Mouse (Mus musculus) kidney, adult 2 months (tissue): Measurements from ENCODE around the gene Otulinl. TPM values are rescaled to one million over a fixed set of nuclear protein-coding genes. Genes with fewer than 3 reads are reported as not detected.

ENCODE experiments used
- DNase-seq: peaks from one replicate; pipeline ENCODE4 v3.0.0; 2021
- H3K27ac ChIP-seq: fragments of 200-500 bp; 2 replicates; pipeline ENCODE4 v1.5.1; 2012; ENCODE audit warnings: low read depth, low read length, control low read depth, inconsistent platforms; ENCODE audit not compliant: insufficient read depth
- H3K27me3 ChIP-seq: fragments of 200-500 bp; replicated peaks from 2 replicates; pipeline ENCODE4 v1.6.1; 2012; ENCODE audit warnings: mild to moderate bottlenecking, moderate library complexity, low read length, inconsistent platforms; ENCODE audit not compliant: control insufficient read depth, insufficient read depth
- H3K36me3 ChIP-seq: fragments of 200-500 bp; 2 replicates; pipeline ENCODE4 v1.6.1; 2012; ENCODE audit warnings: mild to moderate bottlenecking, moderate library complexity, low read length, inconsistent platforms; ENCODE audit not compliant: control insufficient read depth, insufficient read depth
- H3K4me1 ChIP-seq: fragments of 200-500 bp; 2 replicates; pipeline ENCODE4 v1.6.1; 2011; ENCODE audit warnings: low read length; ENCODE audit not compliant: control insufficient read depth, insufficient read depth
- H3K4me3 ChIP-seq: fragments of 200-500 bp; 2 replicates; pipeline ENCODE4 v1.5.1; 2011; ENCODE audit warnings: mild to moderate bottlenecking, low read depth, low read length, control low read depth; ENCODE audit not compliant: insufficient read depth
- CTCF ChIP-seq: fragments of 200-500 bp; conservative IDR thresholded peaks from 2 replicates; pipeline ENCODE4 v1.5.1; 2011; ENCODE audit warnings: low read depth, mild to moderate bottlenecking, control low read depth, low read length, moderate library complexity, mixed read lengths; ENCODE audit not compliant: insufficient read depth, insufficient read length
- POLR2A ChIP-seq: fragments of 200-500 bp; IDR thresholded peaks from one replicate; pipeline ENCODE4 v1.6.1; 2011; ENCODE audit warnings: low read depth, low read length, control low read depth
- WGBS: fragments of 180-500 bp; shearing (Covaris S2); methylation state at CpG from one replicate; pipeline ENCODE4 v1.1.7; 2018; 5-methylcytosine and 5-hydroxymethylcytosine counted together
- polyA plus RNA-seq: library from polyadenylated mRNA; depleted of rRNA; stranded (reverse); fragments of >200 nt; gene quantifications from 2 replicates; pipeline ENCODE4 v1.2.3, GENCODE M21; 2012

Gene Otulinl
- polyA plus RNA-seq, 1 experiment = 5.1 TPM

DNA sequence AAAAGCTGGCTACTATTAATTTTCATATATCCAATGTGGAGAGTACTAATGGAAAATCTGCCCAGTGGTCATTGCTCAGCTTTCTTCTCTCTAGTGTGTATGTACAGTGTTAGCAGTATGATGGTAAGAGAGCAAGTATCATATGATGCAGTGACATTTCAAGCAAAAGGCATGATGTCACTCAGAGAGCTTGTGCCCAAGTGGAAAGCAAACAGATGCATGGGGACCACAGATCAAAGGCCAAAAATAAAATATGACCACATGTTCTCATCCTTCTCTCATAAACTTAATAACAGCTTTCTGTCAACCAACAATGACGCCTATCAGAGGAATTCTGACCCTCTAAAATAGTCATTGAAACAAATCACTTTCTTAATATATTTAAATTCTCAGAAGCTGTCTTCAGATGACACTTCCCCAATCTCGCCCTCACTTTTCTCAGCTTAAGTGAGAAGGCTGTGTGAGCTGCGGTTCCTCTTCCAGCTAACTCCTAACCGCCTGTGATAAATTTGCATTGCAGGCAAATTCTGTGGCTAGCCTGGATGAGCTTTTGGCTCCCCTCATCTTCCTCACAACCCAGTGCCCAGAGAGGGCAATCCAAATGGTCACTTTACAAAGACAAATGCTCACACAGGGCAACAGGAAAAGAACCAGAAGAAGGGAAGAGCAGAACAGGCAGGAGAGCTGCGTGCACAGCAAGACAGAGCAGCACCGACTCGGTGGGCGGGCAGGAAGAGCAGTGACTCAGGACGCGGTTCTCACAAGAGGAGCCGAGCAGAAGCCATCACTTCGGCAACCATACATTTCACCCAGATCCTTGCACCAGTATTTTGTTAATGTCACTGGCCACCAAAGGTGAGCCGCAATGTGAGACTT, 56.1 kb downstream of the Otulinl start:
- Histone ChIP-seq H3K4me1 (peaks cover 37% of the 10 kb centered on the region), H3K36me3 (no peaks in the 10 kb centered on the region), H3K4me3 (no peak overlapping the region), H3K27me3 (no peaks in the 10 kb centered on the region), H3K27ac (peak overlapping the region; percentile 40)
- DNase-seq = peak; percentile 33
- WGBS = 82% methylated on average over 13 of the region's 13 CpGs
- TF ChIP-seq POLR2A (no peak), CTCF (no peak)

GRCm38 (mm10) chr15:27623286-27623685, 58.1 kb downstream of the Otulinl start:
- H3K36me3 ChIP-seq = no peaks in the 10 kb centered on the region; the same call in 1 of the 2 replicates
- no peak overlapping the region for H3K27ac ChIP-seq
- H3K4me1 ChIP-seq = peaks cover 29% of the 10 kb centered on the region
- TF ChIP-seq CTCF = no peak
- TF ChIP-seq POLR2A = no peak
- DNase-seq = no peak
- H3K27me3 ChIP-seq = no peaks in the 10 kb centered on the region
- no peak overlapping the region for H3K4me3 ChIP-seq
- WGBS = 81% methylated on average over 6 of the region's 6 CpGs

DNA sequence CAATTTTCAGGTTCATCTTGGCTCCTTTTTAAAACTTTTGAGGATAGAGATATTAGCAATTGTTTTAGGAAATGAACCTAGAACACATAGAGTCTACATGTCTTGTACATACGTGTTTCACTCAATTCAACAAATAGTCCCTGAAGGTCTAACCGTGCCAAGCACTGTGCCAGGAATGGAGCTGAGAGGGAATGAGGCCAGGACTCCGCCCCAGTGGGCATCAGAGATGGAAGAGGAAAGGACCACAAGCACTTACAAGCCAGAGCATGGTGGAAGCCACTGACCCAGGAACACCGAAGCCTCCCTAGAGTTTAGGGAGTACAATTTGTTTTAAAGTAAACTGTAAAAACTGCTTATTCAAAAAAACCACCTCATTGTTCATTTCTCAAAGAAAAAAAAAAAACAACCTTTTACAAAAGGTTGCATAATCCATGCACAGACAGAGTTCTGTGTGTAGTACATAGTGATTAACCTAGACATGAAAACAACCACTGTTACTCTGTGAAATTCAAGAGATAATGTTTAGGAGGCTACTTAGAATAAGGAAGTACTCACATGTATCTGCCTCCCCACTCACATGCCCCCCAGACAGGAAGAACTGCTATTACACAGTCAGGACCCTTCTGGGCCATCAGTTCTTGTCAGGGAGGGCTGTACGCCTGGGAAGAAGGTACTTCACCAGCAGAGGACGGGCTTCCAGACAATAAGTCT, 60.7 kb downstream of the Otulinl start:
- TF ChIP-seq POLR2A (no peak), CTCF (0 out of 2 replicates have a peak, but pooled peaks have one; percentile 7)
- Histone ChIP-seq H3K4me3 (no peak overlapping the region), H3K27me3 (no peaks in the 10 kb centered on the region), H3K4me1 (peaks cover 12% of the 10 kb centered on the region), H3K27ac (no peak overlapping the region), H3K36me3 (peaks cover under 1% of the 10 kb centered on the region; the same call in 1 of the 2 replicates)
- peak; percentile 44 for DNase-seq
- 63% methylated on average over 6 of the region's 6 CpGs for WGBS

DNA sequence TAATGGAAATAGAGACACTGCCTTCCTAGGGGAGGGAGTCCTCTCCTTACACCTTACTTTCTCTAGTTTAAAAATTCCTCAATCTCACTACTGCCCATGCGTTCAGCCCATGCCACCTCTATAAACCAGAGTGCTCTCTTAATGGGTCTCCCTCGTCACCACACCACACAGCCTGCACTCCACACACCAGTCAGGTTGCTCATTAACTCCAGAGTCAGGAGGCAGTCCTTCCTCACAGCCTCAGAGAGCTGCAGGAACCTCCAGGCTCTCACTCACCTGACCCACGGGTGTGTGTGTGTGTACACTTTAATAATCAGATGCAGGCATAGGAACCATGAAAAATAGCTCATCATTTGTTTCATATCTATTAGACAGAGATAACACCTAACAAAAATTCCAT, 61.7 kb downstream of the Otulinl start:
- 36% methylated on average over 3 of the region's 3 CpGs for WGBS
- Histone ChIP-seq H3K36me3 (peaks cover 3% of the 10 kb centered on the region; the same call in 1 of the 2 replicates), H3K4me3 (no peak overlapping the region), H3K4me1 (peaks cover 9% of the 10 kb centered on the region), H3K27me3 (no peaks in the 10 kb centered on the region), H3K27ac (no peak overlapping the region)
- TF ChIP-seq CTCF (no peak), POLR2A (no peak)
- DNase-seq = peak; percentile 85

DNA sequence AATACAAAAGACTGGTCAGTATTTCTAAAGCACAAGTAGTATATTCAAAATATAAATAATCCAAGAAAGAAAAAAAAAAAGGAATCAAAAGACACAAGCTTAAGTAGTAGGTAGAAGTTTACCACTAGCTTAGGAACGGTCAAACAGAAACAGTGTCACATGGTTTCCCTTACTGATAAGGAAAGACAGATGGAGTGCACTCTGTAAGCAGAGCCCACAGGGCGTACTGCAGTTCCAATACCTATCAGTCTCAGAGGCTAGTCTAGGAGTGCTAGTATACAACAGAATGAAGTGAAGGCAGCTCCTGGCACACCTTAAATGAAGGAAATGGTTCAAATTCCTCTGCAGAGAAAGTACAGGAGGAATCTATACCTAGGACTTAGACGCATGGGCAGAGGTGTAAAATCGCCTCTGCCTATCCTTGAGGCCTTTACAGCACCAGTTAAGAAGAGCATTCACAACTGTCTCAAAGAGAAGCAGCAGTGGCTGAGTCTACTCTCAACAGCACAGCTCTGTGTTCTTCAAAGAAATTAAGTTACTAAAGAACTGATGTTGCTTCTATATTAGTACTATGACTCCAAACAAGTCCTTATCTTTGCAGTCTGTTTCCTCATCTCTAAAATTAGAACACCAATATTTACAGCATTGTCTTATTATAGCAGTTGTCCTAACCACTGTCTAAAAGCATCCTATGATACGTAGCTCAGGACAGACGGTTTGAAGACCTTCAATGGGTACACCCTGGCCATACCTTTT, 62.4 kb downstream of the Otulinl start:
- WGBS = 73% methylated on average over 6 of the region's 6 CpGs
- H3K4me1 ChIP-seq = peaks cover 9% of the 10 kb centered on the region
- no peaks in the 10 kb centered on the region for H3K27me3 ChIP-seq
- no peak for DNase-seq
- H3K27ac ChIP-seq = no peak overlapping the region
- peaks cover 3% of the 10 kb centered on the region; the same call in 1 of the 2 replicates for H3K36me3 ChIP-seq
- TF ChIP-seq POLR2A = no peak
- no peak for TF ChIP-seq CTCF
- no peak overlapping the region for H3K4me3 ChIP-seq

- 59% methylated on average over 3 of the region's 3 CpGs for WGBS
- no peak for DNase-seq
- peaks cover 3% of the 10 kb centered on the region; the same call in 1 of the 2 replicates for H3K36me3 ChIP-seq
- no peak overlapping the region for H3K27ac ChIP-seq
- no peak overlapping the region for H3K4me3 ChIP-seq
- TF ChIP-seq POLR2A (no peak), CTCF (no peak)
- H3K27me3 ChIP-seq = no peaks in the 10 kb centered on the region
- H3K4me1 ChIP-seq = peaks cover 18% of the 10 kb centered on the region
Measured at GRCm38 (mm10) chr15:27617227-27617626, 64.2 kb downstream of the Otulinl start.

- peak; percentile 26 for DNase-seq
- Histone ChIP-seq H3K27me3 (no peaks in the 10 kb centered on the region), H3K36me3 (peaks cover 3% of the 10 kb centered on the region; the same call in 1 of the 2 replicates), H3K27ac (no peak overlapping the region), H3K4me3 (no peak overlapping the region), H3K4me1 (peaks cover 16% of the 10 kb centered on the region)
- WGBS = 39% methylated on average over 4 of the region's 4 CpGs
- TF ChIP-seq POLR2A = no peak
- 0 out of 2 replicates have a peak, but pooled peaks have one; percentile 7 for TF ChIP-seq CTCF
Measured at GRCm38 (mm10) chr15:27616159-27616558, 65.2 kb downstream of the Otulinl start.
